Mouse (Mus musculus) left cerebral cortex, adult 9 months (tissue): ENCODE results near the gene Llph.

Experiments
- DNase-seq, 2 experiments: peaks; one replicate each; pipeline ENCODE4 v3.0.0; 2022; ENCODE audit warnings: low spot score in 2 of 2

Gene Llph

GRCm38 (mm10) chr10:120219578-120220359 lies 7.1 kb upstream of the Llph start:
- no peak for DNase-seq

- no peak for DNase-seq
Measured at GRCm38 (mm10) chr10:120220776-120221175, 6.1 kb upstream of the Llph start.

DNA sequence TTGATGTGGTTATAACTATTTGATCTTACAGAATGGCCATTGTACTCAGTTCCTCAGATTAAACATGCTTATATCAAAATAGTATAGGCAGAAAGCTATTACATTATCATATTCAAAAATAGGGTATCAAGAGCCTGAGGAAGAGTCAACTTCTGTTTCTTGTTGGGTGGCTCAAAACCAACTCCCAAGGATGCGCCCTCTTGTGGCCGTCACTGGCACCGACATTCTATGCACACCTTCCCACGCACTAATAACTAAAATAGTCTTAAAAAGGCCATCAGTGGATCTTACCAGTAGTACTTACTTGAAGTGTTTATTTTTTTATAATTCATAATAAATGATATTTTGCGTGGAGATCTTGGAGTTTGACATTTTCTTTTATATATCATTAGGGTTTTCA lies 4.8 kb downstream of the Llph start:
- DNase-seq: peak in 1 of 2 experiments; percentile 33

DNA sequence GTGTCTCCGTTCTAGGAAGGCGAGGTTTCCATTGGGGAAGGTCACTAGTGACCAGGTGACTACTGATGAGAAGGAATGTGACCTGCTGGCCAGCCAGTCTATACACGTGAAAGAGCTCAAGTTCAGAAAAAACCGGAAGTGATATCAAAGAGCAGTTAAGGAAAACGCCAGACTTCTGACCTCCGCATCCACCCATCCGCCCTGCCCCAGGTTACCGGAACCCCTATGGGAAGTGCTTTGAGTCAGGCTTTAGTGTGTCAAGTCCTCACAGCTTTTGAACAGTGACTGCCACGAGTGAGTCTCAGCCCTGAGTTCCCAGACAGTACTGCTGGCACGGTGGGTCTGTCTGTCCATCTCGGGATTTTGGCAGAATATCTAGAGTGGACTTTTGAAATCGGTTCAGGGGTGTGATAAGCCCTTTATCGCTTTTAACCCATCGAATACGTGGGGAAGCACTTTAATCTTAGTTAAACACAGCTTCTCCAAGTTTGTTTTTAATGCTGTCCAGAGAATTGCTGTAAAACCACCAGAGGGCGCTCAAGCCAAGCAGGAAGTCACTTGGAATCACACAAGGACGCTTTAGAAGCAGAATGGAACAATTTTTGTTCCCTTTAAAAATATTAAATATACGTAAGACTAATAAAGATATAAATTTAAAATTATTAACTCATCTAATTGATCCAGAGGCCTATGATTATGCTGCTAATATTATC lies 6.9 kb downstream of the Llph start:
- DNase-seq: peak in 1 of 2 experiments; percentile 46

- DNase-seq: no peak
Measured at GRCm38 (mm10) chr10:120236855-120237254, 10.0 kb downstream of the Llph start.

DNA sequence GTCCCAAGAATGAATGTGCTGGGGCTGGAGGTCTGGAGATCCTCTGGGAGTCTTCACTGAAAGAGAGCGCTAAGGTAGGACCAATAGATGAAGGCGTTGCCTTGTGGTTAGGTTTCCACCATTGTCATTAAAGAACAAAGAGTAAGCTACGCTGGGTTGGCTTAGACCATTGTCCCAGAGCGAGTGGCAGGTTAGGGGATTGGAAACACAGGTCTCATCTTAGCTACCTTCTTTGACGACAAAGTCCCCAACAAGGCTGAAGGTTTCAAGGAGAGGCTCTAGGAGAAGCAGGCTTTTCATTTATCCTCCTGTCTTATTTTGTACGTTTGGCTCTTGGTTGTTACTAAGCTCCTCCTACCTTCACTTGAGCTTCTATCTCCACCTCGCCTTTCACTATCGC lies 11.4 kb downstream of the Llph start:
- no peak for DNase-seq

DNA sequence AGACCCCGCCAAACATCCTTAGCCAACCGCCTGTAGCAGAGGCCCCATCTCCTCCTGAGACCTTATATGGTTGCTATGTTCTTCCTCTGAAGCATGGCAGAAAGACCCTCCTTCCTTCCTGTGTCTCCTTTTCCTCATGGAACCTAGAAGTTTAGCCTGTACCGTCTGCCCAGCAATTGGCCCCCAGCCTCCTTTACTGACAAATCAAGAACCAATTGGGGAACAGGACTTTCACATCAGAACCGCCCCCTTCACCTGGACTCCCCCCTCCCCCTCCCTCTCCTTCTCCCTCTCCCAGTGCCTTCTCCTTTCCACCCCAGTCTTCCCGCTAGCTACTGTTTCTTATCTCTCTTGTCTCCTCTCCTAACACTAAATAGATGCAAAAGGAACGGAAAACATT lies 12.6 kb downstream of the Llph start:
- no peak for DNase-seq

GRCm38 (mm10) chr10:120242421-120242820 lies 15.6 kb downstream of the Llph start:
- no peak for DNase-seq

DNA sequence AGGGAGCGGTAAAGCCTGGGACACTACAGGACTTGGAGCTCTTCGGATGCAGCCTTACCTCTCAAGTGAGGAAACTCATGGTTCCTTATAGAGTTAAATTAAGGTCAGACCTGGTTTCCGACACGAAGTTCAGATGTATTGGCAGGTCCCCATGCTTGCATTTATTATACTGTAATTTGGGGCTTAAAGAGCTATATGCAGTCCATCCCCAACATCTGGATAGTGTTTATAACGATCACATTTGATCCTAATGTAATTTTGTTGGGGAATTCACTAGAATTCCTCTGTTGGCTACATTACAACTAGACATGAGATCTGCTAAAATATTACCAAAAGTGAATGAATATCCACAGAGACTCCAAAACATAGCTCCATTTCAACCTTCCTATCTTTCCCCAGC lies 18.8 kb downstream of the Llph start:
- DNase-seq: no peak

DNA sequence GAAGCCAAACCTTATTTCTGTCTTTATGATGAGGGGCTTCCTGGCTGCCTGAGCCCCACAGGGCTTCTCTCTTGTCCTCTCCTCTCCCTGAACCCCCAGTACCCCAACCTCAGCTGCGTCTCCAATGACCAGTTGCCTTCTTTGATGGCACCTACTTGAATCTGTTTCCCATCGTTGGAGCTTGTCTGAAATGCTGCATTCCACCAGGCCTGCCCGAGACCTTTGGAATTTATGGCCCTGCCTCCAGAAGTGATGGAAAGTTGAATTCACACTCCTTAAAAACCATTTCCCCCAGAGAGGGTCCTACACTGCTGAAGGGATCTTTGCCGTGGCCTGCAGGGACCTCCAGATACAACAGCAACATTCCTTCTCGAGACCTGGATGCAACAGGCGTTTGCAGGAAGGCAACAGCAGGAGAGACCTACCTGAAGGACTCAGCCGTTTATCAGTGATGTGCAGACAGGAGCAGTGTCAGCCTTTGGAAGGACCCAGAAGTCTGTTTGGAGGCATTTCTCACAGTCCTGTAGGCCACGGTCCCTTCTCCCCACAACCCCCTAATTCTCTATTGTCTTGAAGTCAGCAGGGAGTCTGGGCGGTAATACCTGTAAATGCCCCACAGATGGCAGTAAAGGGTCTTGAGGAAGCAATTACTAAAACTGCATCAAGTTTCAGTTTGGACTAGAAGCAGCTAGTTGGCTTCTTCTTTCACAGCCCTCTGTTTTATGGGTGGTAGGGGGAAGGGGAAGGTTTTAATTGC lies 20.3 kb downstream of the Llph start:
- DNase-seq: peak in 1 of 2 experiments; percentile 55

- no peak for DNase-seq
Measured at GRCm38 (mm10) chr10:120250911-120251683, 24.2 kb downstream of the Llph start.

DNA sequence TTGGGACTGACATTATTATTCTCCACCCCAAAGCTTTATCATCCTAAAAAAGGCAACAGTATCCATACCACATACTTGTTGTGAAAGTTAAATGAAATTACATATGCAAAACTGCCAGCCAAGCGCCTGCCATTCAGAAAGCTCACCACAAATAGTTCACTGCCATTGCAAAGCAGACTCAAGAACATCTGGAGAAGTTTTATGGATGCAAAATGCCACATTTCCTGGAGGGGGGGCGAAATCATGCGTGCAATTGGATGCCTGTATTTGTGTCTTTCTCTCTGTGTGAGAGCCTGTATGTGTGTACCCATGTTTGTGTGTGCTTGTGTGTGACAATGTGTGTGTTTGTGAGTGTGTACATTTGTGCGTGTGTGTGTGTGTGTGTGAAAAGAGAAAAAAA lies 24.9 kb downstream of the Llph start:
- DNase-seq: no peak

DNA sequence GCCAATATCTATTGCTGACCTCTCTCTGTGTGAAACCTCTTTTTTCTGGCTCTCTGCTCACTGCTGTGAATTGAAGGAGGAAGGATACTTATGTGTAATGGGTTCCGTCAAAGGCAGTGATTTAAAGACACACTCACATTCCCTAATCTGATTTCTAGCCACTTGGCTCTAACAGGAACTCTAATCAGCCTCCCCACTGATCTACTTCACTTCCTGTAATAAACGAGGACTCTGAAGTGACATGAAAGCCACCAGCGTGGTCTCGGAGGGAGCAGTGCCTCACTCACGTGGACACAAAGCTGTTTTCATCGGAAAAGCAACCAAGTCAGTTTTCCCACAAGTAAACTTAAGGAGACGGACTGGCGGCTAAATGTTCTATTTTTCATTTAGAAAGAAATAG lies 25.9 kb downstream of the Llph start:
- DNase-seq: no peak

DNA sequence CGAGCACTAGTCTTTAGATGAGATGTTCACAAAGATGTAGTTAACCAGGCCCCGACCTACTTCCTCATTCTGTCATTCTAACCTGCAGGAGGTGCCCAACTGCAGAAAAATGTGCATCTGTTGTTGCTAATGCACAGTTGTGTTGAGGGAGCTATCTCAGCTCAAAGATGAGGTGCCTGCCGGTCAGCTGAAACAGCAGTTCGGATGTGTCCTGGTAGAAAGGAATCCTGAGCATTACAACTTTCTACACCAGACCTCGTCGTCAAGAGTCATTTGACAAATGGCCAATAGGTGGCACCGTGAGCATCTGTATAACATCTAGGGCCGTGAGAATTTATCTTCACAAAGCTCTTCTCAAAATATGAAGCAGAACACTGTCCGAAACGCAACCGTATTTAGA lies 30.4 kb downstream of the Llph start:
- peak in 1 of 2 experiments; percentile 60 for DNase-seq

GRCm38 (mm10) chr10:120267790-120268189 lies 40.9 kb downstream of the Llph start:
- no peak for DNase-seq

- no peak for DNase-seq
Measured at GRCm38 (mm10) chr10:120269946-120270345, 43.1 kb downstream of the Llph start.

- DNase-seq: peak in 1 of 2 experiments; percentile 22
Measured at GRCm38 (mm10) chr10:120270777-120271176, 43.9 kb downstream of the Llph start.

DNA sequence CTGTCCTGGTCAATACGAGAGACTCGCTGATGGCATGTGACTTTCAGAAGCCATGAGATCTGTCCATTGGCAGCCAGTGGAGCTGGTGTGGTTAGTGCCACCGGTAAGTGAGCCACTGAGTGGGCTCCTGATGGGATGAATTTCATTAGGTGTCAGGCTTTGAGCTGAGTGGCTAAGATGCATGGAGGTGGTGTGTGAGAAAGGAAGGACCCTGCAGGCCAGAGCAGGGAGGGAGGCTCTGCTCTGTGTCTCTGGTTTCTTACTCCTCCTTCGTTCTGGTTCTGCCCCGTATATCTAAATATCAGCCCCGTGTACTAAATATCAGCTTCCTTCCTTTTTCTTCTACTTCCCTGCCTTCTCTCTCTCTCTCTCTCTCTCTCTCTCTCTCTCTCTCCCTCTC lies 44.4 kb downstream of the Llph start:
- DNase-seq: no peak

DNA sequence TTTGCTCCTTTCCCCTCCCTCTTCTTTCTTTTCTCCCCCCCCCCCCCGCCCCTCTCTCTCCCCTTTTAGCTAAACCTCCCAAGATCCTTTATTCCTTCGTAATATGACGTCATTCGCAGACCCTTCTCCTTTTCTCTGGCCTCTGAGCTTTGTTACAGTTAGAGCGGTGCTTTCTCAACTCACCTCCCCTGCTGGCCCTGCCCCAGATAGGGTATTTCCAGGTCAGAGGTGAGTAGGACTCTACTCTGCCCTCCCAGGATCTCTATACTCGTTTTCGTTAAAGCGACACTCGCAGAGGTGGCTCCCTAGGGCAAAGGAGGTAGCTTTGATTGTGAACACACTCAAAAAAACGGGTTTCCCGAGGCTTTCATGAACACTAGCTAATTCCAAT lies 45.0 kb downstream of the Llph start:
- no peak for DNase-seq

- DNase-seq: no peak
Measured at GRCm38 (mm10) chr10:120272270-120272883, 45.5 kb downstream of the Llph start.

DNA sequence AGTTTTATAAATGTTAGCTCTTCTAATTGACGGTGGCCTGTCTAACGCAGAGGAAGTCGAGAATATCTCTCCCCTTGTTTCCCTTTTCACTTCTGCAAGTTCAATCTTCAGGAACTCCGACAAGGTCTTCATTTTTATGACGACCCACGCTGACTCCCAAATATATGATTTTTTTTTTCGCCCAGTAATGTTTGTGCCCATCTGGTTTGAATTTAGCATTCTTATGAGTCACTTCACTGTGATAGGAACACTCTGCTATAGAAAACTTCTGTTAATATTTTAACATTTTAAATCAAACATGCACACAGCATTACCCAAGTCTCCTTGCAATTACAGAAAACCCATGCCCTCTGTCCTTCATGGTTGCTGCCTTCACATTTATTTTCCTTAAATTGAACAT lies 46.5 kb downstream of the Llph start:
- no peak for DNase-seq
